Mouse (Mus musculus): Measurements from ENCODE around the gene Med8. TPM values are rescaled to one million over a fixed set of nuclear protein-coding genes. Genes with fewer than 3 reads are reported as not detected.
A peak's percentile ranks its signal among the peaks of the same experiment; 100 is the strongest.

Gene Med8
- polyA plus RNA-seq, 1 experiment from 2014 or later: 97.4 TPM

GRCm38 (mm10) chr4:118383271-118383670, 25.9 kb upstream of the Med8 start:
- Histone ChIP-seq H3K9ac (no peak overlapping the region), H3K36me3 (peaks cover 95% of the 10 kb centered on the region), H3K4me3 (replicated peaks) (no peak overlapping the region), H3K4me2 (no peak overlapping the region), H3K9me3 (replicated peaks) (no peaks in the 10 kb centered on the region), H3K27ac (no peak overlapping the region), H3K27me3 (no peaks in the 10 kb centered on the region), H3K4me1 (replicated peaks) (no peaks in the 10 kb centered on the region)
- 86% methylated on average over 7 of the region's 7 CpGs for WGBS (ENCODE audit: insufficient replicate concordance)
- ATAC-seq (ENCODE audit: low read depth) (no peak), DNase-seq (no peak)

DNA sequence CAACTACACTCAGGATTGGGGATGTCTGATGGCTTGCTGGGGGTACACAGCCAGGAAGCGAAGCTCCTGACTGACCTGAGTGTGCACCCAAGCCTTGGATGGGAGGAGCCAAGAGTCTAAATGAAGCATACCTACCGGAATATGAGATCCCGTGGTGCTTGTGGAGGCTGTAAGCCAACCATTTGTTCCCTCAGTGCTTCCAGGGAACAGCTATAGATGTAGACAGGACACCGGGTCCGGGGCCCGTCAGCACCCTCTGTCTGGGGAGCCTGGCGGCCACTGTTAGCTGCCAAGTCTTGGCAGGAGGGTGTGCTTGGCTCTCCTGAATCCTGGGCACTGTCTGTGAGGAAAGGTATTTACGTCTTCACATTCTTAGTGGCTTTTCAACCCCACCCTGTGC, 21.8 kb upstream of the Med8 start:
- no peaks in the 10 kb centered on the region for H3K4me1 ChIP-seq (replicated peaks)
- no peaks in the 10 kb centered on the region for H3K9me3 ChIP-seq (replicated peaks)
- no peak for DNase-seq
- no peak overlapping the region for H3K4me3 ChIP-seq (replicated peaks)
- ATAC-seq (ENCODE audit: low read depth): no peak
- H3K27me3 ChIP-seq: no peaks in the 10 kb centered on the region
- H3K4me2 ChIP-seq: no peak overlapping the region
- 92% methylated on average over 8 of the region's 8 CpGs for WGBS (ENCODE audit: insufficient replicate concordance)
- peaks cover 100% of the 10 kb centered on the region for H3K36me3 ChIP-seq
- H3K27ac ChIP-seq: no peak overlapping the region
- H3K9ac ChIP-seq: no peak overlapping the region

DNA sequence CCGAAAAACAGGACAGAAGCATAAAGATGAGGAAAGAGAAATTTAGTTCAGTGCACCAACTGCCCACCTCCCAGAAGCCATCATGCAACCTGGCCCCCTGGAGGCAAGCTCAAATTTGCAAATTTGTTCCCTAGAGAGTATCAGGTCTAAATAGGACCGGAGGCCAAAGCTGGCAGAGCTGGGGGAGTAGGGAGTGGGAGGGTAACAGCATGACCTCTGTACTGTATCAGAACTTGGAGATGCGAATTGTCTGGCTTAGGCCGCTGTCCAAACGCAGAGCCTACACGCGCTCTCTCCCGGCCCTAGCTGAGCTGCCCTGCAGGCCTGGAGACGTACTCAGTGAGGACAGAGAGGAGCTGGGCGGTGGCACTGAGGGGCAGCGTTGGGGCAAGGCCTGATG, 19.0 kb upstream of the Med8 start:
- H3K36me3 ChIP-seq: peaks cover 99% of the 10 kb centered on the region
- no peak for ATAC-seq (ENCODE audit: low read depth)
- WGBS (ENCODE audit: insufficient replicate concordance): 84% methylated on average over 11 of the region's 11 CpGs
- no peak for DNase-seq
- no peak overlapping the region for H3K27ac ChIP-seq
- H3K27me3 ChIP-seq: no peaks in the 10 kb centered on the region
- no peak overlapping the region for H3K4me2 ChIP-seq
- H3K9ac ChIP-seq: no peak overlapping the region
- H3K9me3 ChIP-seq (replicated peaks): no peaks in the 10 kb centered on the region
- H3K4me3 ChIP-seq (replicated peaks): no peak overlapping the region
- no peaks in the 10 kb centered on the region for H3K4me1 ChIP-seq (replicated peaks)

- Histone ChIP-seq H3K27ac (no peak overlapping the region), H3K36me3 (peaks cover 96% of the 10 kb centered on the region), H3K27me3 (no peaks in the 10 kb centered on the region), H3K4me1 (replicated peaks) (no peaks in the 10 kb centered on the region), H3K9ac (no peak overlapping the region), H3K9me3 (replicated peaks) (no peaks in the 10 kb centered on the region), H3K4me2 (no peak overlapping the region), H3K4me3 (replicated peaks) (no peak overlapping the region)
- no peak for ATAC-seq (ENCODE audit: low read depth)
- no peak for DNase-seq
- 69% methylated on average over 6 of the region's 6 CpGs for WGBS (ENCODE audit: insufficient replicate concordance)
These were observed 14.6 kb upstream of the Med8 start for GRCm38 (mm10) chr4:118394505-118394904.

DNA sequence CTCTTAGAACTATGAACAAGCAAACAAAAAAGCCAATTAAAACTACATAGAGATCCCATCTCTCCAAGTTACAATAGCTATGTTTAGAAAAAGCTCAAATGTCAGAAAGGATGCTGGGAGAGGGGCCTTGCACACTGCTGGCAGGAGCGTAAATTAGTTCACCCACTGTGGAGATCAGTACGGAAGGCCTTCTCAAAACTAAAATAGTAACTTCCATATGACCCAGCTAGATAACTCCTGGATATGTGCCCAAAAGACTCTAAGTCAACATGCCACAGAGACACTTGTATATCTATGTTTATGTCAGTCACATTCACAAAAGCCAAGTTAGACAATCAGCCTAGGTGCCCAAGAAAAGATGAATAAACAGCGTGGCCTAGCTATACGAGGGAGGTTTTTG, 13.8 kb upstream of the Med8 start:
- 77% methylated on average over 4 of the region's 4 CpGs for WGBS (ENCODE audit: insufficient replicate concordance)
- H3K4me2 ChIP-seq: no peak overlapping the region
- H3K4me3 ChIP-seq (replicated peaks): no peak overlapping the region
- no peaks in the 10 kb centered on the region for H3K9me3 ChIP-seq (replicated peaks)
- H3K4me1 ChIP-seq (replicated peaks): no peaks in the 10 kb centered on the region
- no peak overlapping the region for H3K9ac ChIP-seq
- H3K36me3 ChIP-seq: peaks cover 96% of the 10 kb centered on the region
- ATAC-seq (ENCODE audit: low read depth) (no peak), DNase-seq (no peak)
- no peaks in the 10 kb centered on the region for H3K27me3 ChIP-seq
- H3K27ac ChIP-seq: no peak overlapping the region

DNA sequence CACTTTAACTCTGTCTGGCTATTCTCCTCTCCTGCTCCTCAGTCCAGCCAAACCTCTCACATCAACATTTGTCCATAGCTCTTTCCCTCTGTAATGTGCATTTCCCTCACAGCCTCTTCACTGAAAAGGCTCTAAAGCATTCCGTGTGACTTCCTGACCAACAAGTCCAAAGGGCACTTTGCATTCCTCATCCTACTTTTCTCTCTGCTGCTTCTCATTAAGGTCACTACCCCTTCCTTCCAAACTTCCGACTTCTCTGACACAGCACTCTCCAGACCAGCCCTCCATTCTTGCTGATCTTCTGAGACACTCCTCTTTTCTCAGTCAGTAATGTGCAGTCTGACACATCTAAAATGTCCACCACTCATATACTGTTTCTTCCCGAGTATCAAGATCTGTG, 12.7 kb upstream of the Med8 start:
- Histone ChIP-seq H3K4me3 (replicated peaks) (no peak overlapping the region), H3K9me3 (replicated peaks) (no peaks in the 10 kb centered on the region), H3K27me3 (no peaks in the 10 kb centered on the region), H3K9ac (no peak overlapping the region), H3K4me2 (no peak overlapping the region), H3K4me1 (replicated peaks) (peaks cover under 1% of the 10 kb centered on the region; the same call in 1 of the 2 replicates), H3K27ac (no peak overlapping the region), H3K36me3 (peaks cover 95% of the 10 kb centered on the region)
- ATAC-seq (ENCODE audit: low read depth): no peak
- WGBS (ENCODE audit: insufficient replicate concordance): 66% methylated on average over 3 of the region's 3 CpGs
- DNase-seq: no peak

DNA sequence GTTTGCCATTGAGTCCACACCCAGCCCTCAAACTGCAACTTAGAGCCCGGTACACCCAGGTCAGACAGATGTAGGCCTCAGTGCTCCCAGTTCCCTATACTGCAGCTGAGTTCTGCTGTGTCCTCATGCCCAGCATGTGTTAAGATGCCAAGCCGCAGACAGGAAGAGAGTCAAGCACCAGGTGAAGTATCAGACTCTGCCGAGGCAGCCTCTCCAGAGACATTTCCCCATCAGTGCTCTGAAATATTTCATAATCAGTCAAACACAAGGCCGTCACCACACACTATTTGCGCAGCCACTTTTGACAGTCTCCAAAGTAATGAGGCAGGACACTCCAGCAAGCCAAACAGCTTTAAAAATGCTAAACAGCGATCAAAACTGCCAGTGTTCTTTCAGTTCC, 10.7 kb upstream of the Med8 start:
- Histone ChIP-seq H3K4me3 (replicated peaks) (no peak overlapping the region), H3K4me1 (replicated peaks) (peaks cover 18% of the 10 kb centered on the region), H3K4me2 (no peak overlapping the region), H3K9ac (no peak overlapping the region), H3K9me3 (replicated peaks) (no peaks in the 10 kb centered on the region), H3K27ac (no peak overlapping the region), H3K36me3 (peaks cover 95% of the 10 kb centered on the region), H3K27me3 (no peaks in the 10 kb centered on the region)
- ATAC-seq (ENCODE audit: low read depth) (no peak), DNase-seq (no peak)
- WGBS (ENCODE audit: insufficient replicate concordance): 88% methylated on average over 6 of the region's 6 CpGs

GRCm38 (mm10) chr4:118401421-118401820, 7.7 kb upstream of the Med8 start:
- H3K4me3 ChIP-seq (replicated peaks): no peak overlapping the region
- H3K4me2 ChIP-seq: no peak overlapping the region
- 83% methylated on average over 3 of the region's 3 CpGs for WGBS (ENCODE audit: insufficient replicate concordance)
- no peak for ATAC-seq (ENCODE audit: low read depth)
- no peak for DNase-seq
- H3K27me3 ChIP-seq: no peaks in the 10 kb centered on the region
- H3K9me3 ChIP-seq (replicated peaks): no peaks in the 10 kb centered on the region
- H3K9ac ChIP-seq: no peak overlapping the region; the same call in 1 of the 2 replicates
- H3K27ac ChIP-seq: no peak overlapping the region
- peaks cover 21% of the 10 kb centered on the region for H3K4me1 ChIP-seq (replicated peaks)
- peaks cover 81% of the 10 kb centered on the region for H3K36me3 ChIP-seq

DNA sequence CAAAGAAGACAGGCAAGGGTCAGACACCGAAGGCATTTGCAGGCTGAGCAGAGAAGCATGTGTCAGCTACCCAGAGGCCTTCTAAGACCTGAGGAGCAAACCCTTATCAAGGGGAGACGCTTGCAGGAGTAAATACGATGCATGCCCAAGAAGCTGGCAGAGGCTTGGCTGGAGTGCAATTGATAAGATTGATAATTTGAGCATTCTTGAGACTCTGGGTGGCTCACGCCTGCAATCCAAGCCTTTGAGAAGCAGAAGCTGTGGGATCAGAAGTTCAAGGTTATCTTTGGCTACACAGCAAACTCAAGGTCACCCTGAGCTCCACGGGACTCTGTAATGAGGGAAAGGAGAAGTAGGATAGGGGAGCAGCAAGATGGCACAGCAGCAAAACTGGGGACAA, 7.2 kb upstream of the Med8 start:
- H3K4me2 ChIP-seq: no peak overlapping the region
- no peaks in the 10 kb centered on the region for H3K9me3 ChIP-seq (replicated peaks)
- peaks cover 21% of the 10 kb centered on the region for H3K4me1 ChIP-seq (replicated peaks)
- DNase-seq (peak; percentile 38), ATAC-seq (ENCODE audit: low read depth) (peak; percentile 90)
- H3K36me3 ChIP-seq: peaks cover 76% of the 10 kb centered on the region
- no peak overlapping the region for H3K4me3 ChIP-seq (replicated peaks)
- H3K9ac ChIP-seq: no peak overlapping the region
- H3K27ac ChIP-seq: peak overlapping the region; percentile 54
- WGBS (ENCODE audit: insufficient replicate concordance): 39% methylated on average over 5 of the region's 5 CpGs
- no peaks in the 10 kb centered on the region for H3K27me3 ChIP-seq

DNA sequence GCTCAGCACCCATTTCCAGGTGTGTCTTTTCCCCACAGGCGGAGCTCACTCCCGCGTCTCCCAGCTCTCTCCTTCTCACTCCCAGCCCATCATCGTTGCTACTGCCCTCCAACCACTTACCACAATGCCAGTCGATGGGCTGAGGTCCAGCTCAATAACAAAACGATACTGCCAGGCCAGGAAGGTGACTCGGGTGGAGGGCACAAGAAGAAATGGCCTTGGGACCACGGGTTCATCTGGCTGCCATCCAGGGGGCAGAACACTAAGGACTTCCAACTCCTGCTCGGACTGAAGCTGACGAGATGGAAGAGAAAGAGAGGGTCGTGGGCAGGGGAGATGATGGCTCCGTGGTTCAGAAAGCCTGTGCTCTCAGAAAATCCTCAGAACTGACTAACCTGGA, 6.4 kb upstream of the Med8 start:
- 90% methylated on average over 12 of the region's 12 CpGs for WGBS (ENCODE audit: insufficient replicate concordance)
- no peak for DNase-seq
- H3K27ac ChIP-seq: peak overlapping the region; percentile 54; the same call in 1 of the 2 replicates
- H3K27me3 ChIP-seq: no peaks in the 10 kb centered on the region
- H3K4me2 ChIP-seq: no peak overlapping the region
- no peaks in the 10 kb centered on the region for H3K9me3 ChIP-seq (replicated peaks)
- ATAC-seq (ENCODE audit: low read depth): no peak
- H3K4me1 ChIP-seq (replicated peaks): peaks cover 29% of the 10 kb centered on the region
- H3K36me3 ChIP-seq: peaks cover 68% of the 10 kb centered on the region
- no peak overlapping the region for H3K4me3 ChIP-seq (replicated peaks)
- H3K9ac ChIP-seq: no peak overlapping the region

DNA sequence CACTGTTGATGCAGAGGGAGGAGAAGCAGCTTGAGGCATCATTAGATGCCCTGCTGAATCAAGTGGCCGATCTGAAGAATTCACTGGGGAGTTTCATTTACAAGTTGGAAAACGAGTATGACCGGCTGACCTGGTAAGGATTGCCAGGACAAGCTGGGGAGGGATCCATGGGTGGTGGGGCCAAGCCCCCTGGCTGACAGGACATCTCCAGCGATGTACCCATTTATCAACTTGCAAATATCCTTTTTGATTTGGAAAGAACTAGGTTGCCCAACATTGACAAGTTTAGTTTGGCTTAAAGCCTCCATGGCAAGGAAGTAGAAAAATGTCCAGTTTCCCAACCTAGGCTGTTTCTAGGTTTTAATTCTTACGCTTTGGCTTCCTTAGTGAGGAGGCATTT, 1.7 kb downstream of the Med8 start:
- Histone ChIP-seq H3K4me3 (replicated peaks) (peak overlapping the region; percentile 91; the same call in 1 of the 2 replicates), H3K27ac (no peak overlapping the region), H3K9me3 (replicated peaks) (no peaks in the 10 kb centered on the region), H3K27me3 (no peaks in the 10 kb centered on the region), H3K36me3 (peaks cover 55% of the 10 kb centered on the region), H3K4me2 (peak overlapping the region; percentile 90; the same call in 1 of the 2 replicates), H3K9ac (peak overlapping the region; percentile 93; the same call in 1 of the 2 replicates), H3K4me1 (replicated peaks) (peaks cover 35% of the 10 kb centered on the region)
- 84% methylated on average over 5 of the region's 5 CpGs for WGBS (ENCODE audit: insufficient replicate concordance)
- DNase-seq: no peak
- no peak for ATAC-seq (ENCODE audit: low read depth)

- H3K9ac ChIP-seq: no peak overlapping the region
- H3K9me3 ChIP-seq (replicated peaks): no peaks in the 10 kb centered on the region
- peaks cover 20% of the 10 kb centered on the region for H3K4me1 ChIP-seq (replicated peaks)
- peaks cover 80% of the 10 kb centered on the region for H3K36me3 ChIP-seq
- H3K27me3 ChIP-seq: no peaks in the 10 kb centered on the region
- ATAC-seq (ENCODE audit: low read depth) (no peak), DNase-seq (no peak)
- whole genome bisulfite sequencing (ENCODE audit: insufficient replicate concordance): 91% methylated on average over 5 of the region's 5 CpGs
- H3K27ac ChIP-seq: no peak overlapping the region
- no peak overlapping the region for H3K4me2 ChIP-seq
- no peak overlapping the region for H3K4me3 ChIP-seq (replicated peaks)
These were observed 4.4 kb downstream of the Med8 start for GRCm38 (mm10) chr4:118413553-118413952.
